Mouse (Mus musculus) ES-E14 (cell line): ENCODE measurements around the gene Fam178b. TPM values are rescaled to one million over a fixed set of nuclear protein-coding genes. Genes with fewer than 3 reads are reported as not detected.
"Not testable (repeated sequence)": the region's sequence is repeated elsewhere in the genome, so short reads cannot be mapped to it uniquely, and the experiment has no call there.

Source experiments
- DNase-seq: peaks from one replicate; pipeline ENCODE4 v3.0.0-alpha.2; 2013; ENCODE audit warnings: low read depth, low spot score
- H3K27ac ChIP-seq: 2 replicates; pipeline ENCODE4 v1.5.1; 2012; ENCODE audit warnings: low read depth, mild to moderate bottlenecking, low read length, moderate library complexity, mixed read lengths; ENCODE audit not compliant: poor library complexity, insufficient read depth, severe bottlenecking
- H3K36me3 ChIP-seq: 2 replicates; pipeline ENCODE4 v1.6.1; 2012; ENCODE audit warnings: mild to moderate bottlenecking, low read length, moderate library complexity, mixed read lengths; ENCODE audit not compliant: control insufficient read depth, poor library complexity, insufficient read depth, severe bottlenecking
- H3K4me1 ChIP-seq, 2 experiments: fragments of 150-350 bp in 1 of 2; sonication (generic) in 1 of 2; 2 replicates each; pipeline ENCODE4 v1.6.1; 2012; ENCODE audit warnings: low read length in 2 of 2, mild to moderate bottlenecking in 1 of 2, mixed read lengths in 1 of 2; ENCODE audit not compliant: control insufficient read depth in 2 of 2, insufficient read depth in 2 of 2, poor library complexity in 1 of 2
- H3K4me3 ChIP-seq, 2 experiments: fragments of 150-350 bp in 1 of 2; sonication (generic) in 1 of 2; 2 replicates each; pipeline ENCODE4 v1.5.1; 2012; ENCODE audit warnings: low read length in 2 of 2, low read depth in 1 of 2, mild to moderate bottlenecking in 1 of 2, mixed read lengths in 1 of 2; ENCODE audit not compliant: insufficient read depth in 1 of 2, poor library complexity in 1 of 2, severe bottlenecking in 1 of 2
- H3K9ac ChIP-seq: 2 replicates; pipeline ENCODE4 v1.6.1; 2012; ENCODE audit warnings: low read depth, mild to moderate bottlenecking, low read length, mixed read lengths; ENCODE audit not compliant: poor library complexity, insufficient read depth, severe bottlenecking
- H3K9me3 ChIP-seq: fragments of 150-350 bp; sonication (generic); 2 replicates; pipeline ENCODE4 v1.6.1; 2012; ENCODE audit warnings: low read depth, mild to moderate bottlenecking, low read length; ENCODE audit not compliant: control insufficient read depth, insufficient read depth
- CHD2 ChIP-seq: IDR thresholded peaks from 2 replicates; pipeline ENCODE4 v1.6.1; 2014; ENCODE audit warnings: mild to moderate bottlenecking, low read depth, low read length, inconsistent platforms
- HCFC1 ChIP-seq: IDR thresholded peaks from 2 replicates; pipeline ENCODE4 v1.6.1; 2012; ENCODE audit warnings: low read length, inconsistent platforms, borderline replicate concordance; ENCODE audit not compliant: insufficient read depth
- MAFK ChIP-seq: IDR thresholded peaks from 2 replicates; pipeline ENCODE4 v1.6.1; 2014; ENCODE audit warnings: mild to moderate bottlenecking, low read depth, low read length, inconsistent platforms; ENCODE audit not compliant: insufficient read depth
- ZC3H11A ChIP-seq: IDR thresholded peaks from 2 replicates; pipeline ENCODE4 v1.6.1; 2012; ENCODE audit warnings: low read depth, mild to moderate bottlenecking, inconsistent platforms, low read length, borderline replicate concordance
- ZNF384 ChIP-seq: IDR thresholded peaks from 2 replicates; pipeline ENCODE4 v1.6.1; 2012; ENCODE audit warnings: low read depth, low read length, inconsistent platforms
- in situ Hi-C, 2 experiments: fragments of 600-800 bp; cut with MboI; formaldehyde crosslinking; loops; one replicate each; pipeline ENCODE4 v1.15.1; 2025; ENCODE audit warnings: low sequenced_read_pairs in 2 of 2, inconsistent platforms in 1 of 2; ENCODE audit not compliant: unreplicated experiment in 2 of 2
- total RNA-seq: library from RNA; depleted of rRNA; stranded (reverse); fragments of 300-350 nt; gene quantifications from 2 replicates; pipeline ENCODE4 v1.2.3, GENCODE M21; 2012

Fam178b gene
- total RNA-seq, 1 experiment = 8.0 TPM

- no peak within 1 kb of the TSS for H3K9ac ChIP-seq
- no peaks in the 10 kb centered on the region for H3K9me3 ChIP-seq
- in situ Hi-C loops = no loop called here
- no peak within 1 kb of the TSS for H3K27ac ChIP-seq
- DNase-seq = no peak
- H3K4me3 ChIP-seq = no peak within 1 kb of the TSS
- H3K36me3 ChIP-seq = peaks cover 16% of the 10 kb centered on the region; the same call in 1 of the 2 replicates
- H3K4me1 ChIP-seq = peaks cover 0 to 2% of the 10 kb centered on the region in 2 experiments; a peak in 1 of 4 replicates
- TF ChIP-seq CHD2 (no peak), MAFK (no peak), ZNF384 (no peak), ZC3H11A (no peak), HCFC1 (no peak)
These were observed 143.8 kb downstream of the Fam178b start, which contains the start of gene Gm42417 for GRCm38 (mm10) chr1:36539186-36539585. Gm42417 (minus strand) TSS chr1:36539429.

GRCm38 (mm10) chr1:36538727-36539126 is 144.3 kb downstream of the Fam178b start:
- Histone ChIP-seq H3K9me3 (no peaks in the 10 kb centered on the region), H3K9ac (no peak overlapping the region), H3K4me3 (no peak overlapping the region), H3K27ac (no peak overlapping the region), H3K4me1 (peaks cover 0 to 2% of the 10 kb centered on the region in 2 experiments; a peak in 1 of 4 replicates), H3K36me3 (peaks cover 16% of the 10 kb centered on the region; the same call in 1 of the 2 replicates)
- in situ Hi-C loops = no loop called here
- TF ChIP-seq ZC3H11A (no peak), MAFK (no peak), CHD2 (no peak), ZNF384 (no peak), HCFC1 (no peak)
- DNase-seq = no peak

- H3K9me3 ChIP-seq, H3K4me3 ChIP-seq, H3K27ac ChIP-seq, H3K9ac ChIP-seq, in situ Hi-C loops, H3K4me1 ChIP-seq, H3K36me3 ChIP-seq, DNase-seq: not testable (repeated sequence)
These were observed 146.2 kb downstream of the Fam178b start, which contains the start of gene Ankrd23 for GRCm38 (mm10) chr1:36536783-36537182. Ankrd23 (minus strand) TSS chr1:36536883.

- H3K36me3 ChIP-seq = peaks cover 5% of the 10 kb centered on the region; the same call in 1 of the 2 replicates
- H3K27ac ChIP-seq = no peak overlapping the region
These were observed 146.6 kb downstream of the Fam178b start for GRCm38 (mm10) chr1:36536397-36536728.

More at GRCm38 (mm10) chr1:36536397-36536728, 146.6 kb downstream of the Fam178b start:
- no peaks in the 10 kb centered on the region for H3K9me3 ChIP-seq
- in situ Hi-C loops = no loop called here
- no peak overlapping the region for H3K4me3 ChIP-seq
- DNase-seq = no peak
- TF ChIP-seq ZC3H11A (no peak), CHD2 (no peak), MAFK (no peak), ZNF384 (no peak), HCFC1 (no peak)
- H3K4me1 ChIP-seq = peaks cover 2 to 7% of the 10 kb centered on the region in 2 experiments; a peak in 2 of 4 replicates
- no peak overlapping the region for H3K9ac ChIP-seq
